Mouse (Mus musculus) layer of hippocampus, postnatal 14 days (tissue): ENCODE results near the gene Ddias. TPM values are rescaled to one million over a fixed set of nuclear protein-coding genes. Genes with fewer than 3 reads are reported as not detected.

Experiments
- DNase-seq, 2 experiments: peaks; one replicate each; pipeline ENCODE4 v3.0.0; 2021 to 2022; ENCODE audit warnings: low spot score in 2 of 2, mixed read lengths in 1 of 2
- total RNA-seq, 2 experiments: library from RNA; stranded (reverse); gene quantifications; 2 replicates each; pipeline ENCODE4 v1.2.3; 2021

Gene Ddias
- total RNA-seq, 2 experiments from 2014 or later = 0.86 to 2.2 TPM

DNA sequence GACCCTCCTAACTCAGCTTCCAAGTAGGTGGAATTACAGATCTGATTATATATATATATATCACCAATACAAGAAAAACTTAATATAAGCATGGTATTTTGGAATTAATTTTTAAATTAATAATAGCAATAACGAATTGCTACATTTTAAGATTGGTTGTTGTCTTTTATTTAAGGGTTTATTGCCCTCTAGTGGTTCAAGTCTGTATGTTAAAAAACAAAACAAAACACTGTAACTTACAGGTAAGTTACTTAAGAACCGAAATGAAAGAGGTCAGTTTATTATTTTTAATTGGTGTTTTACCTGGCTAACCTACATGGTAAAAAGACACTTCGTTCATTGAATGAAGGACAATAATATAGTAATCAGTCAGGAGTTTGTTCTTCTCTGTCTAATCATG is 3.9 kb downstream of the Ddias start:
- DNase-seq = no peak

DNA sequence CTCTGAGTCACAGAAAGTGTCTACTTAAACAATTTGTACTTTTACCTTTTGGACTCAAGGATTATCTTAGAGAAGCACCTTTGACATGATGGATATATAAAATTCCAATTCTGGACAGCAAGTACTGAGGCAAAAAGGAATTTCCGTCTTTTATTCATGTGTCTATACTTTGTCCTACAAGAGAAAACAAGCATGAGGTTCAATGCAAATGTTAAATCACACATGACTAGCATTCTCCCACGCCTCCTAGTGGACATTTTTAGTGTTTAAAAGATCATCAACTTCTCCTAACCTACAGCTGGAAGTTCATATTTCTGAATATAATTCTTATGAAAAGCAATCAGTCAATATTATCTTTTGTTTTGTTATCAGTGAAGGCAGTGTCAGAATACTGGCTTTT is 7.5 kb downstream of the Ddias start:
- peak in 1 of 2 experiments; percentile 55 for DNase-seq

DNA sequence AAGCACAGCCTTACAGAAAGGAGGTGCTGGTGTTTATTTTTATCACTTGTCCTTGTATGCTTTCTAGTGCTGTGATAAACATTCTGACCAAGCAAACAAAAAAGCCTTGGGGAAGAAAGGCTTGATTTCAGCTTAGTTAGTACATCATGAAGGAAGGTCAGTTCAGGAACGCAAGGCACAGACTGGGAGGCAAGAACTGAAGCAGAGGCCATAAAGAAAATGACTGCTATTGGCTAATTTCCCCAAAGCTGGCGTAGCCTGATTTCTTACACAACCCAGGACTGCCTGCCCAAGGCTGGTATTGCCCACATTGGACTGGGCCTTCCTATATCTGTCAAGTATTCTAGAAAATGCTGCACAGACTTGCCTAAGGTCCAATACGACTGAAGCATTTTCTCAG is 25.8 kb downstream of the Ddias start:
- no peak for DNase-seq

DNA sequence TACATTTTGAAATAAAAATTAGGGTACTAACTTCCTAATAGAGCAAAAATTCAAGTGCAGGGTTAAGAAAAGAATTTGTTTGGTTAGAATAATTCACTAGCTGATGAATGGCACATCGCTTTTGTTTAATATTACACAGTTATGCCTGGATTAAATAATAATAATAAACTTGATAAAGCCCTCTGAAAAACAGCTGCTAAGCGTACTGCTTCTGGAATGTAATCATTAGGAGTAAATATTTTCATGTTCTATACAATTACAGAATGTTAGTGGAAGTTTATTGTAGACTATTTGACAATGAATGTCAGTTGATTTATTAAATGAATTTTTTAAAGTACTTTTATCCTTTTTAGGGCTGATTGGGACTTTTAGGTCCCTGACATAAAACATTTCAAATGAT is 31.8 kb downstream of the Ddias start:
- DNase-seq = no peak

DNA sequence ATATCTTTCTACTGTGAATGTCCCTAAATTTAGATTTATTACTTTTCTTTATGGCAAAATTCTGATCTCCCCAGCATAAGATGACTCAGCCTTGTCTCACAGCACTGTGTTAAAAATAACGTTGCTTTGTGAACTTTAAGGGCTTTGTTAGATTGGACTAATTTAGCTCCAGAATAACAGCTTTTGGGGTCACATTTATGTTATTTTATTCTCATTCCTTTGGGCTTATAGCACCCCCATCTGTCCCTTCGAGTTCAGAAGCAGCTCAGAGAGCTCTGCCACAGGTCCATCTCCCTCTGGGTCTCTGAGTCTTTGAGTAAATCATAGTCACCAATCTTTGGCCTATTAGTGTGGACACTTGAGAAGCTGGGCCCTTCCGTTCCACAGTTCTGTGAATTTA is 36.1 kb downstream of the Ddias start:
- DNase-seq = no peak

DNA sequence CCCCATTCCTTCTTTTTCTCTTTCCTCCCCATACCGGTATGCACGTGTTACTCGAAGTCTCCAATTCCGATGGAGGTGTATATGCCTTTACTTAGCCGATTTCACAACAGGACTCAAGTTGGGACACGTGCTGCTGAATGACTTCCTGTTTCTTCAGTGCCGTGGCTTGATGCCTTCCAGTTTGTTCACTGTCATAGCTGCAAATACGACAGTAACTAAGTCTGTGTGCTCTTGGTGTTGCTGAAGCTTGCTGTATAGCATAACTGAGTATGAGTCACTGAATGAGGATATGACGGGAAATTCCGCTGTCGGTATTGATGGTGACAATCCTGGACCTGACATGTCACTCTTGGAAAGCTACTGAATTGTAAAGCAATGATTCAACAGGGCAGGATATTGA is 36.8 kb downstream of the Ddias start:
- DNase-seq = no peak

DNA sequence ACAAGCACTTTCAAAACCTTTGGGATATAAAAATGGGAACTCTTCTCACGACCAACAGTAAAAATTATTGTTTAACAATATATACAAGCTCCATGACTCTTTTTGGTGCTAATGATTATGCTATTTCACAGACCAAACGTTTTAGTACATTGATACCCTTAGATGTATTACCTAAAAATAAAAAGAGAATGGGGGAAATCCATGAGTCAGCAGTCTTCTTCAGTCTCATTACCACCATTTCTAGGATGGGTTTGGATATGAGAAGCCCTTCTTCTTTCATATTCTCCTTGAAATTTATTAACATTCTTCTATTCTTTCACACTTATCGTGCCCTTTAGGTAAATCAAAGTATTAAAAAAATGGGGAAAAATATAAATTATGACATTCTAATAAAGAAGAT is 37.6 kb downstream of the Ddias start:
- DNase-seq = no peak

DNA sequence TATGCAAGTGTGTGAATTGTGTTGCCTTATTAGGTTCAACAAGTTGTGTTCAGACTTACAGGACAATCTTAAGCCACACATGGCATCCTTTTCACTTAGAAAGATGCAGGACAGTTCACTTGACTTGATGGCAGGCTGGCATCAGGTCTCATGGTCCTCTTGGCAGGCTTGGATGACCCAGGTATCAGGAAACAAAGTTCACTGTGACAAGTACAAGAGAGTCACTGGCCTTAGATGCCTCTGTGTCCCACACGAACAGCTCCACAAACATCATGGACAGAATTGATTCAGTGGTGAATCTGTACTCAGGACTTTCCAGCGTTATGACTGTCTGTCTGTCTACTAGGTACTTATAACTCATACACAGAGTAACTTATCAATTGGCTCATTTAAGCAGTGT is 39.7 kb downstream of the Ddias start:
- DNase-seq = no peak

DNA sequence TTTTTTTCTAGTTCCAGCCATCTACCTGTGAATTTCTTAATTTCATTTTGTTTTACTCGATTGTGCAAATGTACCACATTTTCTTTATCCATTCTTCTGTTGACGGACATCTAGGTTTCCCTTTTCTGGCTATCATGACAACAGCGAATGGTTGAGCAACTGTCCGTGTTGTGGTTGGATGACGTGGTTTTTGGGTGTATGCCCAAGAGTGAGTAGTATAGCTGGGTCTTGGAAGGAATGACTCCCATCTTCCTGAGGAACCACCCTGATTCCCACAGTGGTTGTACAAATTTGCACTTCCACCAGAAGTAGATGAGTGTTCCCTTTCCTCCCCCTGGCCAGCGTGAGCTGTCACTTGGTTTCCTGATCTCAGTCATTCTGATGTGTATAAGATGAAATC is 41.7 kb downstream of the Ddias start:
- no peak for DNase-seq

DNA sequence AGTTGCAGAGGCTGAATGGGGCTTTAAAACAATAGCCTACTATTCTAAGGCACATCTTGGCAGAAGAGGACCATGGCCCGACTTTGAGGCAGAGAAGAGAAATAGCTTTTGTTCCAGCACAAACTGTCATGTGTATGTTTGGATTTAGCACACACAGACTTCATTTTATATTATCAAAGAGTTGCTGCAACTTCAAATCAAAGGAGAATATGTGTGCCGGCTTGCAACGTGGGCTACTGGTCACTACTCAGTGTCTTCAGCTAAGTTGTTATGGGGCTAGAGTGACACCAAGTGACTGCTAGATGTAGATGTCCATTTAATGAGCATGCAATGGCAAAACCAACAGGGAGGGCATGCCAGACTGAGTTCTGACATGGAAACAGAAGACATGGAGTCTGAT is 46.1 kb downstream of the Ddias start:
- DNase-seq = no peak

DNA sequence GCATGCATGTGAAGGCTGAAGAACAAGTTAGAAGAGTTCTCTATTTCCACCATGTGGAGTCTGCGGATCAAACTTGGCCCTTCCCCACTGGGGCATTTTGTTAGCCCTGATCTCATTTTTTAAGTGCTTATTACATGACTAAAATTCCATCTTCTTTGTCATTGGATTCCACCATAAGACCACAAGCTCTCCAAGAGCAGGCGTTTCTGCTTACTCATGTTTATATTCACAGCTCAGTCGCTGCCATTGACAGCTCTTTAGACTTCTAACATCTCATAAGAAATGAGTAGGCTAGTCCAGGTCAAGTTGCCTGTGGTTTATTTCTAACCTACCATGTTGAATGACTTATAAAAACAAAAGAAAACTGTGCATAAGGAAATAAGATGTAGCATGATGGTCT is 47.8 kb downstream of the Ddias start:
- DNase-seq = no peak

DNA sequence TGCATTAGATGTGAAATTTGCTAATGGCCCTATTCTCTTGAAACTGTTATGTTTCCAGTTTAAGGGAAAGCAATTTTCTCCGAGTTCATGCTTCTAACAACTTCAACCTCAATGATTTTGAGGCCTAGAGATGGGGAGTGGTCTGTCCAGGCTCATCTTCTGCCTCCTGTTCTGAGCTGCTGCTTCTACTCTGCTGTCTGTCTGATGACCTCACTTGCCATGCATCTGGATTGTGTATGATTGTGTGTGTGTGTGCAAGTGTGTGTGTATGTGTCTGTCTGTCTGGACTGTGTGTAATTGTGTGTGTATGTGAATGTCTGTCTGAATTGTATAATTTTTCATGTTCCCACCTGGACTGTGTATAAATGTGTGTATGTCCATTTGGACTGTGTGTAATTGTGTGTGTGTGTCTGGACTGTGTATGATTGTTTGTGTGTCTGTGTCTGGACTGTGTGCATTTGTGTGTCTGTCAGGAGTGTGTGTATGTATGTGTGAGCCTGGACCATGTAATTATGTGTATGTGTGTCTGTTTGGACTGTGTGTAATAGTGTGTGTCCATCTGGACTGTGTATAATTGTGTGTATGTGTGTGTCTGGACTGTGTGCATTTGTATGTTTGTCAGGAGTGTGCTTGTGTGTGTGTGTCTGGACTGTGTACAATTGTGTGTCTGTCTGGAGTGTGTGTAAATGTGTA is 51.5 kb downstream of the Ddias start:
- DNase-seq = no peak

DNA sequence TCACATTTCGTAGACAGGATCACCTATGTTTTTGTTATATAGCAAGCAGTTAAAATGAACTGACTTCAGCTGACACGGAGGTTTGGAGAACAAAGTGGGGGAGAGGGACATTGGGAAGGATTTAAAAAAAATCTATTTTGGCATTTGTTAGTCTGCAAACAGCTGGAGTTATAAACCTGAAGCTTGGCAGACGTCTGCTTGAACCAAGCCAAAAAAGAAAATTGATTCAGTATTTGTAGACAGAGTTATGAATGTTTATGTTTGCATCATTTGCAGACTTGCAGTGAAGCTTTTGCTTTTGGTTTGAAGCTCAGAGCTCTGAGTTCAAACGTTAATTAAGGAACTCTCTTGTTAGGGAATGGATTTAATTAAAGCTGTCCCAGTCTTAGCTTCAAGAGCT is 52.2 kb downstream of the Ddias start:
- no peak for DNase-seq

DNA sequence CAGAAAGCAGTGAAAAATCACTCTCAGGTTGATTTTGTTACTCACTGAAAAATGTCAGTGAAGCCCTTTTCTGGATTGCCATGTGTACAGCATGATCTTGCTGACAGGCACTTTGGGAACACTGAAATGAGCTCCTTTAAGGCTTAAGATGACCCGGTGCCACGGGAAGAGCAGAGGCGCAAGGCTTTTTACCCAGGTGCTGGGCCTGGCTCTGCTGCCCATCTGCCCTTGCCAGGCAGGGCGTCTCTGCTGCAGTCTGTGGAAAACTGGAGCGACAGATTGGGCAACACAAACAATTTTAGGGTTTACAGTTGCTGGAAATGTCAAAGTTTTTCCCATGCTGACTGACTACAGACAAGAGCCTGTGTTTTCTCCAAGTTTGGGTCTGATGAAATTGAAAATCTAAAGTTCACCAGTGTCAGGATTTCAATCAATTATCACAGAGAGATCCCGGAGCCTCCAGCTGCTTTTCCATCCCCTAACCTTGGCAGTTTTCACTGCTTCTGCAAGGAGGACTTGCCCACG is 53.0 kb downstream of the Ddias start:
- DNase-seq = no peak

DNA sequence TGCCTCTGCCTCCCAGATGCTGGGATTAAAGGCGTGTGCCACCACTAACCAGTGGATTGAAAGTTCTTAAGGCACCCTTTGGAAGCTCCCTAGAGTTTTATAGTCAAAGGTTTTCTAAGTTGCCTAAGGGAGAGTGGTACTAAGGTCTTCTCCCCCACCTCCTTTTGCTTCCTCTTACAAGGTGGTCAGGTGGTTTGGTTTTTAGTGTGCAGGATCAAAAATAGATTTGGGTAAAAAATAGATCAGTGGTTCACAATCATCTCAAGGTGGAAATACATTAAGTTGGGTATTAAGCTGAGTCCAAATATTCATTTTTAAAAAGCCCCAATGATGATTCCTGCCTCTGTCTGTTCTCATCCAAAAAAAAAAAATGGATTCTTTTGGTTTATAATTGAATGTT is 53.6 kb downstream of the Ddias start:
- DNase-seq = no peak

DNA sequence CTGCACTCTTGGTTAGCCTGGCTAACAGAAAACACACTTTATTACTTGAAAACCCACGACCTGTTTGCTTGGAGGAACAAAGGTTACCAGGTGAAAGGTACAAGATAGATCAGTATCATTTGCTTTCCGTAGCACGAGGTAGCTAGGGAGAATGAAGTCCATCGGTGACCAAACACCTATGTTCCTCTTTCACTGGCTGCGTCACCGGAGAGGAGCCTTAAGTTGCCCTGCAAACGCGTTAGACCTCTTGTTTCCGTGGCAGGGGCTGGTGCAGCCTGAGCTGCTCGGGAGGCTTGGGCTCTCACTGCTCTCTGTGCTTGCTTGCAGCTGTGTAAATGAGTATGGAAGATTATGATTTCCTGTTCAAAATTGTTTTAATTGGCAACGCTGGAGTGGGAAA is 54.4 kb downstream of the Ddias start:
- no peak for DNase-seq

DNA sequence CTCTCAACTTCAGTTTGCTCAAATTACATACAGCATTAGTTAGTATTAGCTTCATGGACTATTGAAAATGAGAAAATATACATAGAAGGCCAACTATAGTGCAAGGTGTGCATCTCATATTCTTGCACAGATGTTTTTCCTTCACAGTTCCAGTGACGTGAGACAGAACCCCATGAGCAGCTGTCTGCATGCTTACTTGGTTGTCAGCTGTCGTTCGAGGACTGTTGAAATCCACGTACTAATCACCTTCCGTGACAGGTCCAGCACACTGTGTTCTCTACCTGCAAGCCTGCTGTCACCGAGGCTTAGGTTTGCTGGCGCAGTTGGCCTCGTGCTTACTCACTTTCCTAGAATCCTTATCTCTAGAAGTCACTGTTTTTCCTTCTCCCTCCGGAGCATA is 56.2 kb downstream of the Ddias start:
- DNase-seq = no peak

DNA sequence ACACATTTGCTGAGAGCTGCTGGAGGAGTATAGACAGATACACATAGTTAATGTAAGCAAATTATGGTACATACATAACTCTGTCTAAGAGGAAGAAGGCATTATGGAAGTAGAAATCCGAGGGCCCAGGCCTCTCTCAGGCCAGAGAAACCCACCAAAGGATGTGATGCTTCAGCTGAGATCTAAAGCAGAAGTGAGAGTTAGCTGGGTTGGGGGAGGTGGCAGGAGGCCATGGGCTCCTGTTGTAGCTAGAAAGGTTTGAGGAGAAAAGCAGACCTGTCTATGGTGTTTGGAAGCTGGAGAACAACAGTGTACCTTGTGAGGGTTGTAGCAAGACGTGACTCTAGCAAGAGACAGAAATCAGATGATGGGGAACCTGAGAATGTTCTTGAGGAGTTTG is 56.8 kb downstream of the Ddias start:
- no peak for DNase-seq

DNA sequence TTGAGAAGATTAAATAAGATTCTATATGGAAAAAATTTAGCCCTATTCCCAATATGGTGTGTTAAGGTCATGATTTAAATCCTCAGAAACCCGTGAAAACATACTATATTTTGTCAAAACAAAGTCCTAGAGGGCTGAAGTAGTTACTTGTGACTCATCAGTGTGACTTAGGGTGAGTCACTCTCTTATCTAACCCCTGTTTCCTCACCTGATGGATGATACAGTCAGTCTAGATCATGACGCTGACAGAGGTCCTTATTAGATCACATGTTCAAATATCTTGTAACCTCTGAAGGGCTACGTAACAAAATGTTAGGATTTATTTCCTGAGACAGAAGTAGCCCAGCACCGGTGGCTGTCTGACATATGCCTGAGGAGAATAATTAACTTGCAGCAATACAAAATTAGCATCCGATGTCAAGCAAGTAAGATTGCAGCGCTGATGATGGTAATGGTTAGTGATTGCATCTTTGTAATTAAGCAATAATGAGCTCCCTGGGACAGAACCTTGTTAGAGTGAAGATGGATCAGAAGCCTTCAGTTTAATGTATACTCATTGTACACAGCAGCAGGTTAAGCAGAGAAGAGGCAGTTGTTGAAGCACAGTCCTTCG is 62.3 kb downstream of the Ddias start:
- DNase-seq = no peak
